Mouse (Mus musculus) CH12F3 (cell line): ENCODE measurements around the gene H2-Q7.
"Not testable (repeated sequence)": the region's sequence is repeated elsewhere in the genome, so short reads cannot be mapped to it uniquely, and the experiment has no call there.

Experiments
- in situ Hi-C: fragments of 300-500 bp; cut with MboI; formaldehyde crosslinking; loops from 2 replicates; pipeline ENCODE4 v1.14.3; 2020; ENCODE audit warnings: low sequenced_read_pairs

H2-Q7 gene

GRCm38 (mm10) chr17:35438885-35439284 is at the start of gene H2-Q7:
H2-Q7 (plus strand) TSS chr17:35439155.
- in situ Hi-C loops = not testable (repeated sequence)

- in situ Hi-C loops = not testable (repeated sequence)
These were observed 49.2 kb upstream of the H2-Q7 start for GRCm38 (mm10) chr17:35389796-35390195.

- in situ Hi-C loops = not testable (repeated sequence)
These were observed 46.3 kb upstream of the H2-Q7 start for GRCm38 (mm10) chr17:35392671-35393070.

GRCm38 (mm10) chr17:35393864-35394800 is 44.8 kb upstream of the H2-Q7 start:
- in situ Hi-C loops = not testable (repeated sequence)

DNA sequence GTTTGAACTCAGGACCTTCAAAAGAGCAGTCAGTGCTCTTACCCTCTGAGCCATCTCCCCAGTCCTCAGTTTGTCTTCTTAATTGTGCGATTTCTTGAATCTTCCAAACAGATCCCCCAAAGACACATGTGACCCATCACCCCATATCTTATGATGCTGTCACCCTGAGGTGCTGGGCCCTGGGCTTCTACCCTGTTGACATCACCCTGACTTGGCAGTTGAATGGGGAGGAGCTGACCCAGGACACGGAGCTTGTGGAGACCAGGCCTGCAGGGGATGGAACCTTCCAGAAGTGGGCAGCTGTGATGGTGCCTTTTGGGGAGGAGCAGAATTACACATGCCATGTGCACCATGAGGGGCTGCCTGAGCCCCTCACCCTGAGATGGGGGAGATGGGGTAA is 42.0 kb upstream of the H2-Q7 start:
- in situ Hi-C loops = not testable (repeated sequence)

DNA sequence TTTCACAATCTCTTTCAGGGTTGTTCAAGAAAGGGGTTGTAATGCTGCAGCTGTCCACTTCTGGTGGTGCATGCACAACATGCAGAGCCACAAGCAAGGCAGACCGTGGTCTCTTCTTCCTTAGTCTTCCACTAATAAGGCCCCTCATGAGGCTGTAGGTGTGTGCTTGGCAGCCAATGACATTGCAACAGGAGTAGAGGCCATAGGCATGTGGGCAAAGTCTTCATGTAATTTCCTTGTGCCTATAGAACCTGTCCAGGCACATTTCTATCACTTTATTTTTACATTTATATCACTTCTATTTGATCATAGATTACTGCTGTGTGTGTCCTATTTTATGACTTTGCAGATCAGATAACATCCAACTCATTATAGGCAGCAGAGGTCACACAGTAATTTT is 25.9 kb upstream of the H2-Q7 start:
- in situ Hi-C loops = not testable (repeated sequence)

DNA sequence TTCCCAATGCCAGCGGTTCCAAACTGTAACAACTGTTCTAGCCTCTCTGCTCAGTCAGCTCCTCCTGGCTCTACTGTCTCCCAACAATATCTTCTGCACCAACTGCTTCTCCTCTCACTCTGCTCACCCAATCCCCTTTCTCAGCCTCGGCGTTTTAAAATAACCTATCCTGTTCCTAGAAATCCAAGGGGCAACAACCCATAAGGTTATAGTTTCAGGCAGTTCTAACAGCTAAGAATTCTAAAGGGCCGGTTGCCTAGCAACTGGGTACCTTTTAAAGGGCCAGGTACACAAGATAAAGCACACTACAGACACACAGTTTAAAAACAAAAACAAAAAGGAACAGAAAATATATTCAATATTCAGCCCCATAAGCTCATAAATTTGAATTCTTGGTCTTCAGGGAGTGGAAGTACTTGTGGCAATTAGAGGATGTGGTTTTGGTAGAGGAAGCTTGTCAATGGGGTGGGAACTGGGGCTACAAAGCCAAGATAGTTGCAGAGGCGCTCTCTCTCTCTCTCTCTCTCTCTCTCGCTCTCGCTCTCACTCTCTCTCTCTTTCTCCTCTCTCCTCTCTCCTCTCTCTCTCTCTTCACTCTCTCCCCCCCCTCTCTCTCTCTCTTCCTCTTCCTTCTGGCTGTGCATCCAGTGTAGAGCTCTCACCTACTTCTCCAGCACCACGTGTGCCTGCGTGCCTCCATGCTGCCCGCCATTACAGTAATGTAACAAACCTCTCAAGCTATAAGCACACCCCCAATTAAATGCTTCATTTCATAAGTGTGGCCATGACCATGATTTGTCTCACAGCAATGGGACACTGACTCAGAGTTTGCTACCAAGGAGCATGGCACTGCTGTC is 23.5 kb upstream of the H2-Q7 start:
- in situ Hi-C loops = not testable (repeated sequence)

DNA sequence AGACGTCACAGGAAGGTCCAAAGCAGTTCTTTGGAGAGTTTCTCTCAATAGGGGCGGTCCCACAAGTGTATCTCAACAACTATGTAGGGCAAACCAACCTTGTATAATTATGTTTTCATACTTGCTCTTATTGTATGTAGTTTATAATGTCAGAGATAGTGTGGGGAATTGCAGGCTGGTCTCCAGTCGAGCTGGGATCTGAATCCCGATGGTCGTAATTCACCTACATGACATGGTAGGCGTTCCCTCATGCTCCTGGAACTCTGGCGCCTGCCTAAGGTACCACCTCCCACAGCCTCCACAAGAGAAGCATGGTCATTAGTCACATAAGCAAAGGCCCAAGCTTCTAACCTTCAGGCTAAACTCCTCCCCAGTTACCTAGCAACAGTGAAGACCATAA is 20.2 kb upstream of the H2-Q7 start:
- in situ Hi-C loops = no loop called here

DNA sequence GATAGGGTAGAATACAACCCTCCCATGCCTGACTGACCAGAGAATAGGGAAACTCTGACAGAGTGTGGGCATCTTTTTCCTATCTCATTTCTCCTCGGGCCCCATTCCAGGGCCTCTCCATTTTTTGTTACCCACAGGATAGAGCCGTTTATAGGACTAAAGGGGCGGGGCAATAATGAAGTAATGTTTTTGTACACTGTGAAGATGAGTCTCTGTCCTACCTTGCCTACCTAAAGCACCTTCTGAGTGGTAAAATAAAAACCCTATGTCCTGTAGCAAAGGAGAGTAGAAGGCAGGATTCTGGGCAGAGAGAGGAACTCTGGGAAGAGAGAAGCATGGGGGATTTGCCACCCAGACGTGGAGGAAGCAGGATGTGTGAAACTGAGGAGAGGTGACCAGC is 19.4 kb upstream of the H2-Q7 start:
- in situ Hi-C loops = not testable (repeated sequence)

DNA sequence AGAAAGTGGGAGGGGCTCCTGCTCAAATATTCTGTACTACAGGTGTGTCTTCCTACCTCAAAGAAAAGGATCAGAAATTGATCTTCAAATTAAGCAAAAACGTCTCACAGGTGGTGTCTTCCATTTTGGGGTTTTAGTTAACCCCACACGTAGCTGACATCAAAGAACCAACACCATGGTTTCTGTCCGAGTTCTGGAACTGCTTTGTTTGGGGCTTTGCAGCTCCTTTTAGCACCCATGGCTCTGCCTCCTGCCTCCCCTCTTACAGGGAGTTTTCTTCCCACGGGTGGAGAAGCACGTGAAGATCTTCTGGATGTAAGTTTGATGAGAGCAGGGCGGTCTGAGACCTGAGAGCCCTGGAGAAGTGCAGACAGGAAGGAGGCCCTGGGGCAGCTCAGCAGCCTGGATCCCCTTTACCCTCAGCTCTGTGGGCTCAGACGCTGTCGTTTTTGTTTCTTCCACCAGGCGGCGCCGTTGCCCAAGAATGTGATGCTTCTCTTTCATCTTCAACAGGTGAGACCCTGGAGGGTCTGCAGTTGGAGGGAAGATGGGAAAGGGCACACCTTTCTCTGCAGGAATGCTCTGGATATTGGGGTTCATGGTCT is 18.6 kb upstream of the H2-Q7 start:
- in situ Hi-C loops = not testable (repeated sequence)

- in situ Hi-C loops = not testable (repeated sequence)
These were observed 17.6 kb upstream of the H2-Q7 start for GRCm38 (mm10) chr17:35421331-35421730.

DNA sequence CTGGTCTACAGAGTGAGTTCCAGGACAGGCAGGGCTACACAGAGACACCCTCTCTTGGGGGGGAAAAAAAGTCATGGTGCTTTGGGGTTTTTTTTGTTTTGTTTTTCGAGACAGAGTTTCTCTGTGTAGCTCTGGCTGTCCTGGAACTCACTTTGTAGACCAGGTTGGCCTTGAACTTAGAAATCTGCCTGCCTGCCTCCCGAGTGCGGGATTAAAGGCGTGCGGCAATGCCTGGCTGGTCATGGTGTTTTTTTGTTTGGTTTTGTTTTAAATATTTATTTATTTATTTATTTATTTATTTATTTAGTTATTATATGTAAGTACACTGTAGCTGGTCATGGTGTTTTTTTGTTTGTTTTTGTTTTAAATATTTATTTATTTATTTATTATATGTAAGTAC is 16.6 kb upstream of the H2-Q7 start:
- in situ Hi-C loops = not testable (repeated sequence)

GRCm38 (mm10) chr17:35423131-35423810 is 15.7 kb upstream of the H2-Q7 start:
- in situ Hi-C loops = not testable (repeated sequence)

DNA sequence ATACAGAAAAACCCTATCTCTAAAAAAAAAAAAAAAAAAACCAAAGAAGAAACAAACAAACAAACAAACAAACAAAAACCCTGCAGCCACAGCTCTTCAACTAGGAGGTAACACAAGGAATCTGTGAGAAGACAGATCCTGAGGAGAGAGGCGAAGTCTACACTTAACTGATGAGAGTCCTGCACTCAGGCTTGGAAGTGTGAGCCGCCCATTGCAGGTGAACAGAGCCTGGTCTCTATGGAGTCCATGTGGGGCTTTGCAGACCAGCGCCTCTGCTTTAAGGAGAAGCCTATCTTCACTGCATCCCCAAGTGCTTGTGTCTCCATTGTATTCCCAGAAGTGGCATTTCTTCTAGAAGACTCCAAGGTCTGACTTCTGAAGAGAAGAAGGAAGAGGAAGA is 14.8 kb upstream of the H2-Q7 start:
- in situ Hi-C loops = not testable (repeated sequence)

GRCm38 (mm10) chr17:35424624-35425416 is 14.1 kb upstream of the H2-Q7 start, which contains the start of gene H2-Q6:
H2-Q6 (plus strand) TSS chr17:35424850.
- in situ Hi-C loops = not testable (repeated sequence)

DNA sequence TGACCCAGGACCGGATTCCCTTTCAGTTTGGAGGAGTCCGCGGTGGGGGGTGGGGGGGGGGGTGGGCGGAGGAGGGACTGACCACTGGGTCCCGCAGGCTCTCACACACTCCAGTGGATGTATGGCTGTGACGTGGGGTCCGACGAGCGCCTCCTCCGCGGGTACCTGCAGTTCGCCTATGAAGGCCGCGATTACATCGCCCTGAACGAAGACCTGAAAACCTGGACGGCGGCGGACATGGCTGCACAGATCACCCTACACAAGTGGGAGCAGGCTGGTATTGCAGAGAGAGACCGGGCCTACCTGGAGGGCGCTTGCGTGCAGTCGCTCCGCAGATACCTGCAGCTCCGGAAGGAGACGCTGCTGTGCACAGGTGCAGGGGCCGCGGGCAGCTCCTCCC is 13.5 kb upstream of the H2-Q7 start:
- in situ Hi-C loops = not testable (repeated sequence)

DNA sequence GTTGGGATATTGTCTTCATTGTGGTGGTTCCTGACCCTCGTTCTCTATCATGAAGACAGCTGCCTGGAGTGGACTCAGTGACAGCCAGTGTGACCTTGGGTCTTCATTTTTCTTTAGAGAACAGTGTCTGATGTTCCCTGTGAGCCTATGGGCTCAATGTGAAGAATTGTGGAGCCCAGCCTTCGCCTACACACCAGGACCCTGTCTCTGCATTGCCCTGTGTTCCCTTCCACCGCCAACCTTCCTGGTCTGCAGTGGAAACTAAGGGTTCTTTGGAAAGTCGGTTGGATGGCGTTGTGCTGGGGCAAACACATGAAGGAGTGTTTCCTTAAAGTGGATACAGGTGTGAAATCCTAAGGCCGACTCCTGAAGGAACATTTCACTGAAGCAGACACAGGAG is 10.1 kb upstream of the H2-Q7 start:
- in situ Hi-C loops = not testable (repeated sequence)

DNA sequence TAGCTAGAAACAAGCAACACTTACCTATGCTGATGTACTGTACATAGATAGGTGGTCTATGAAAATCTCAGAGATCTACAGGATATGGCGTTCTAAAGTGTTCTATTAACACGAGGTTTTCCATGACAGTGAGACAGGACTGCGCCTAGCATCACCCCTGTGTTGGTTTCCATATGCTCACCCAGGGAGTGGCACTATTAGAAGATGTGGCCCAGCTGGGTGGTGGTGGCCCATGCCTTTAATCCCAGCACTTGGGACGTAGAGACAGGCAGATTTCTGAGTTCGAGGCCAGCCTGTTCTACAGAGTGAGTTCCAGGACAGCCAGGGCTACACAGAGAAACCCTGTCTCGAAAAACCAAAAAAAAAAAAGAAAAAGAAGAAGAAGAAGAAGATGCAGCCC is 8.3 kb upstream of the H2-Q7 start:
- in situ Hi-C loops = not testable (repeated sequence)

- in situ Hi-C loops = not testable (repeated sequence)
These were observed 6.8 kb upstream of the H2-Q7 start for GRCm38 (mm10) chr17:35432167-35432566.

GRCm38 (mm10) chr17:35434836-35435235 is 4.1 kb upstream of the H2-Q7 start:
- in situ Hi-C loops = not testable (repeated sequence)
